Mouse (Mus musculus) liver, postnatal 0 days (tissue): ENCODE data around the gene Olfr1459.

ENCODE experiments used
- CTCF ChIP-seq: sonication (generic); IDR thresholded peaks from 2 replicates; pipeline ENCODE4 v1.5.1; 2016; ENCODE audit warnings: antibody characterized with exemption, low read depth
- EP300 ChIP-seq: IDR thresholded peaks from 2 replicates; pipeline ENCODE4 v1.6.1; 2016; ENCODE audit warnings: antibody characterized with exemption, low read depth, mild to moderate bottlenecking

DNA sequence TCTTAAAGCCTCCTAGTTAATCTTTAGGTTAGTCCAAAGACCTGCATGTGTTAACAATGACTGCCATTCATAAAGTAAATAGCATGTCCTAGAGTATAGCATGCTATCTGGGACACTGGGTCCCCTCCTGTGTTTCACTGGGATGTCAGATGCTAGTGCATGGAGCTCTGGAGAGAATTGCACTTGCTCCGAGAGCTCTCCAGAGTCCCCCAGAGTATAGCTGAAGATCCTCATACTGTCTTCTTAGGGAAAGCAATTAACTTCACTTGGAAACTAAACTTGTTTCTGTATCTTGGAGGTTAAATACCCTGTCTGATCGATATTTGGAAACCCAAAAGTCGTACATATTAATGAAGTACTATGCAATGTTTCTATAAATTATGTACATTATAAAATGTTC, 42.7 kb downstream of the Olfr1459 start, which contains the start of gene Olfr1458:
- TF ChIP-seq EP300 = no peak
- TF ChIP-seq CTCF = no peak
